ENCODE assay signal across 18 mouse cellular contexts in genomic region chr11:83383532-83383887, GRCm38 (mm10). TPM values are rescaled to one million over a fixed set of nuclear protein-coding genes. Genes with fewer than 3 reads are reported as not detected.
"Had no signal": no experiment of that assay in that cellular context is flagged by ENCODE, and none has a peak within 500 bp of the region (broad histone marks: within the 10 kb centered on the region; RNA-seq: fewer than 3 reads in every experiment).

No protein-coding gene starts in this region.

- H3K9ac ChIP-seq: liver, embryonic 15.5 days had no signal

- ATAC-seq: lung, postnatal 0 days had no signal

- DNase-seq: kidney, adult 11 months; kidney, adult 9 months; kidney, postnatal 36 days; lung, adult 2 months; lung, postnatal 36 days; midbrain, embryonic 14.5 days; right cerebral cortex, postnatal 14 days; thymus, postnatal 36 days had no signal

- H3K9me3 ChIP-seq: limb, embryonic 10.5 days; liver, embryonic 15.5 days had no signal

- H3K4me3 ChIP-seq: limb, embryonic 10.5 days; liver, embryonic 15.5 days had no signal

- H3K27ac ChIP-seq: kidney, postnatal 0 days; limb, embryonic 10.5 days; liver, embryonic 15.5 days had no signal

- H3K27me3 ChIP-seq: liver, embryonic 15.5 days had no signal

- H3K4me2 ChIP-seq: liver, embryonic 11.5 days; liver, embryonic 15.5 days had no signal

RNA-seq across cellular contexts. Expression of gene Rasl10b, which starts 25.4 kb away (rescaled TPM):
- total RNA-seq: megakaryocyte progenitor cell, adult 5-6 weeks; monocyte, adult 5-6 weeks had no signal

RNA-seq across cellular contexts. Expression of gene Gas2l2, which starts 45.7 kb away (rescaled TPM):
- total RNA-seq: left cerebral cortex, adult 18-20 months; monocyte, adult 5-6 weeks had no signal
- polyA plus RNA-seq: kidney, postnatal 0 days; limb, embryonic 10.5 days; liver, embryonic 11.5 days; liver, embryonic 15.5 days had no signal

RNA-seq across cellular contexts. Expression of gene 1700020L24Rik, which starts 54.0 kb away (rescaled TPM):
- total RNA-seq: layer of hippocampus, postnatal 10 days; left cerebral cortex, postnatal 10 days had no signal
- polyA plus RNA-seq: lung, adult 2 months had no signal
